Mouse (Mus musculus) E14TG2a.4 (cell line): Measurements from ENCODE around the gene Nrp2.

Source experiments
- CTCF ChIP-seq: conservative IDR thresholded peaks from 2 replicates; pipeline ENCODE4 v1.5.1; 2014; ENCODE audit warnings: low read length
- NANOG ChIP-seq: IDR thresholded peaks from 2 replicates; pipeline ENCODE4 v1.6.1; 2014; ENCODE audit warnings: borderline replicate concordance, low read length, mixed read lengths
- POU5F1 ChIP-seq: IDR thresholded peaks from 2 replicates; pipeline ENCODE4 v1.6.1; 2014; ENCODE audit warnings: low read length, borderline replicate concordance

DNA sequence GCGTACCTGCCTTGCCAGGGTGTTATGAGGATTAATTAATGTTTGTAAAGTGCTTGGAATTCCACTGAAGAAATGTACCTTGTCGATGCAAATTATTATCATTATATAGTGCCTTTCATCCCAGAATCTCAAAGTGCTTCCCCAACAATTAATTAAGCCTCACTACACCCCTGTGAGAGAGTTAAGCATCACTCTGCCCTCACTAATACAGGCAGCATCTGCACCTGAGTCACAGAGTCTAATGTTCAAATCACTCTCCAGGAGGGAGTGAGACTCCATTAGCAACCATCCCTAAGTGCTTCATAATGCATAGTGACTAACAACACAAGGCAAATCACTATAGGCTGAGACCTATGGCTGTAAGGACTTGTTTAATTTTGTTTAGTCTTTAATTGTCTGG is 19.6 kb upstream of the Nrp2 start:
- TF ChIP-seq CTCF (no peak), POU5F1 (no peak), NANOG (no peak)
